Mouse (Mus musculus) testis, postnatal 14 days (tissue): ENCODE data around the gene Arhgap15.

ENCODE experiments used
- DNase-seq: peaks from one replicate; pipeline ENCODE4 v3.0.0; 2021; ENCODE audit warnings: low spot score

Gene Arhgap15

GRCm38 (mm10) chr2:44112990-44113798 lies 364.6 kb downstream of the Arhgap15 start:
- no peak for DNase-seq

GRCm38 (mm10) chr2:44114296-44114695 lies 365.7 kb downstream of the Arhgap15 start:
- DNase-seq, result no peak

- DNase-seq, result no peak
Measured at GRCm38 (mm10) chr2:44121162-44121561, 372.5 kb downstream of the Arhgap15 start.

- DNase-seq, result no peak
Measured at GRCm38 (mm10) chr2:44123246-44123645, 374.6 kb downstream of the Arhgap15 start.

GRCm38 (mm10) chr2:44124093-44124492 lies 375.5 kb downstream of the Arhgap15 start:
- DNase-seq, result no peak

GRCm38 (mm10) chr2:44124683-44125082 lies 376.1 kb downstream of the Arhgap15 start:
- no peak for DNase-seq

- DNase-seq, result no peak
Measured at GRCm38 (mm10) chr2:44126044-44126695, 377.5 kb downstream of the Arhgap15 start.

- no peak for DNase-seq
Measured at GRCm38 (mm10) chr2:44129533-44129932, 380.9 kb downstream of the Arhgap15 start.

DNA sequence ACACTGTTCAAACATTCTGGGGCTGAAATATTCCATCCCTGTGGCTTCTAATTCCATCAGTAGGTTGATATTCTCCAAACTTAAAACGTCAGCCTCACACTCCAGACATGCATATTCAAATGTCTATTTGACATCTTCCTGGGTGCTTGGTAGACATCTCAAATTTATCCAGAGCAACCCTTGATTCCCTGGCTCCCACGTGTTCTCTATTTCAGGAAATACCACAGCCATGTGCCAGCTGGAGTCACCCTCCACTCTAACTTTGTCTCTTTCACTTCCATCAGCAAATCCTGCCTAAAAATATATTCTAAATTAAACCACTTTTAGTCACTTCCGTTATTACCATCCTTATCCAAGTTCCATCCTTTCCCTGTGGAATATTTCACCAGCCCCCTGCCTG lies 382.6 kb downstream of the Arhgap15 start:
- no peak for DNase-seq

DNA sequence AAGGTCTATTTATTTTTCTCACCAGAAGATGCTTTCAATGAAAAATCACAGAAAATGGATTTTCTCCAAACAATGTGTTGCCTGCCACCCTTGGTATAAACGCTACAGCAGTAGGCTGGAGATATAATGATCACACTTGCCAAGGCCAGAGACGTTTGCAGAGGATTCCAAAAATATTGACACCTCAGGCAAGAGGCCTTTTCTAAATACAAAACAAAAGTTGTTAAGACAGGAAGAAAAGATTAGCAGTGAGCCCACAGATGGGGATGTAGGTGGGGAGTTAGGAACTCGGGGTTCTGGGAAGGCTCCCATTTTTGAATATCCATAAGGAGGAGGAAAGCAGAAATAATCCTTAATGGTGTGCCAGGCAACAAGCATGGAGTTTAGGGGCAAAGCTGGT lies 386.2 kb downstream of the Arhgap15 start:
- no peak for DNase-seq

- no peak for DNase-seq
Measured at GRCm38 (mm10) chr2:44140455-44140854, 391.8 kb downstream of the Arhgap15 start.

DNA sequence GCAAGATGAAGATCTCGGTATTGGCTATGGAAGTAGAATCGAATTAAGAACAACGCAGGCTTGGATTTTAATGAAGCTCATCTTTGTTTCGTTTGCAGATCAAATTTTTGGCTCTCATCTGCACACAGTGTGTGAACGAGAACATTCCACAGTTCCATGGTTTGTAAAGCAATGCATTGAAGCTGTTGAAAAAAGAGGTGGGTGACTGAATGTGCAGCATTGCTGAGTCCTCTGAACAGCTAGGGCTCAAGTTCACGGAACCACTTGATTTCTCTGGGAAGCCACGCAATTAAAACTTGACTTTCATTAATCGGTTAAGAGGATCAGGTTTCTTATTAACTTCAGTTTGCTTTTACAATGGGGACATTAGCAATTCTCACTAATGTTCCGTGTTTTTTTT lies 393.5 kb downstream of the Arhgap15 start:
- DNase-seq, result no peak

DNA sequence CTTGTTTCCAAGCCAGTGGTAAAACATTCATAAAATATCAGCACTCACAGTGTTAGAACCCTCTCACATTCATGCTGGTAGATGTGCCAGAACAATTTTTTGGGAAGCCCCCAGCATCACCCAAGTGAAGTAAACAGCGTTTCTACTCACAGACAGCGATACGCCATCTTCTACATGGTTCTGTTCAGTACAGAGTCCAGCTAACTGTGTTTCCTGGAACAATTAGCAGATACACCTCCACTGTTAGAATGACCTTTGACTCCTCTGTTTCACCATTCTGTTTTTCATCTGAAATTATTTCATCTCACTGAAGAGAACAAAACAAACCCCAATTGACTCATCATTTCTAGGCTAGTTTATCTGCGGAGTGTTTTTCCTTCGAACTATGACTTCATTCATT lies 394.0 kb downstream of the Arhgap15 start:
- no peak for DNase-seq

GRCm38 (mm10) chr2:44146124-44146981 lies 397.7 kb downstream of the Arhgap15 start:
- DNase-seq, result no peak

- no peak for DNase-seq
Measured at GRCm38 (mm10) chr2:44147486-44147885, 398.9 kb downstream of the Arhgap15 start.

GRCm38 (mm10) chr2:44147971-44148370 lies 399.3 kb downstream of the Arhgap15 start:
- DNase-seq, result no peak

DNA sequence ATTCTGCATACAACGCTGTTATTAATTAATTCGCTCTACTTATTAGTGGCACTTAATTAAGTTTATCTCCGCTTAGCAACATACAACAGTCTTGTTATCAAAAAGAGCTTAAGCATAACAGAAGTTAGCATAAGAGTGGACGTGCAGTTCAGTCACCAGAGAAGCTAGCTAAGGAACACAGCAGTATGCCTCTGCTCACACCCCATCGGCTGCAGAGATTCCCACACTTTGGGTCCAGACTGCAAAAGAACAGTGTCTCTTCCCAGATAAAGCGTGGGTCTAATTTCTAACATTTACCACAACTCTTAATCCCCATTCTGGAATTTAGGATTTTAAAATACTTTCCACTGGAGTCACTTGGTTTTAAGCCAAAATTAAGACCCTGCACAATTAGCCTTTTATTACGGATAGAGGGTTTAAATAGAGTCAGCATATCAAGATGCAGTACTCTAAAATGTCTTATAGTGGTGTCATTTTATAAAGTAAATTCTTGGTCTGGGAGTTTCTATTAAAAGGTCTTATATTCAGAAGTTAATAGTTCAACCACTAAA lies 400.0 kb downstream of the Arhgap15 start:
- DNase-seq, result no peak

DNA sequence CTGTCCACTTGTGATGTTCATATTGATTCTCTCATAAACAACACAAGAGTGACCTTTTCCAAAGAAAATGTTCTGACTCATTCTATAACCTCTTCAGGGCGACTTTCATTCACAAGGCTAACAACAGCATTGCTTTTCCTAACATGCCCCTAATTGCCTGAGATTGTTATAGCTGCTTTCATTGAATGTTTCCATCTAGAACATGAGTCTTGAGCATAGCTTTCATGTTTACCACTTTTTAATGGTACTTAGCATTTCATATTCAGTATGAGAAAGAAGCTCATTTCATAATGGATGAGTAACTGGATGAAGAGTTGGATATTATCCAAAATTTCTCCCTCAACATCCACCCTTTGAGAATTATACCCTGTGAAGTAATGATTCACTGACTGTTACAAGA lies 403.7 kb downstream of the Arhgap15 start:
- DNase-seq, result no peak

- DNase-seq, result no peak
Measured at GRCm38 (mm10) chr2:44160358-44160757, 411.7 kb downstream of the Arhgap15 start.

DNA sequence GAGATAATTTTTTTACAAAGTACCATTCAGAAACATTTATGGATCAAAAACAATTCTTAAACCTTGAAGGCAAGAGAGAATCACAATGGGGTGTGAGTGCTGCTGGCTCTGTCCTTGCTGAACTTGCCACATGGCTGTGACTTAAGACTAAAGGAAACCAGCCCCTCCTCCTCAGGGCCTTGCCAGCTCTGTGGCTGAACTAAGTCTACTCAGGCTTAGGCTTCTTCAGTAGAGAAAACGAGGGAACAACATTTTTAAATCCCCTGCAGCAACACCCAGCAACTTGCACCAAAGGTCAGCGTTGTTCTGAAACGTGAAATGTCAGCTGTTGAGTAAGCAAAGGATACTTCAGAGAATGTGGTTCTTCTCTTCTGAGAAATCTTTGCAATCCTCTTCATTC lies 417.2 kb downstream of the Arhgap15 start:
- no peak for DNase-seq

DNA sequence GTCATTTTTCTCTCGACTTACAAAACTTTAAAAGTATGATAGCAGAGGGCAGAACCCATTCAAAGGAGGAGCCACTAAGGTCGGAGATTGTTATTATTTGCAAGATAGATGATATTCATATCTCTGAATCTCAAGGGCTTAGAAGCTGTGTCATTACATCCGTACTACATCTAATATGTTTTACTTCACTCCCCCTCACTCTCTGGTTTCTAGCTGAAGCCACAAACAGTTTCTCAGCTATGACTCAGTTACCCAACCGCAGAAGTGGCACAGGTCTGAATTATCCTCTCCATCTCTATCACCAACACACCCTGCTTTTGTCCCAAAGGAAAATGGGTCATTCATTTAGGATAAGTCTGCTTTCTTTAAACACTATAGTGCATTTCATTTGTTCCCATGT lies 418.1 kb downstream of the Arhgap15 start:
- DNase-seq, result no peak

DNA sequence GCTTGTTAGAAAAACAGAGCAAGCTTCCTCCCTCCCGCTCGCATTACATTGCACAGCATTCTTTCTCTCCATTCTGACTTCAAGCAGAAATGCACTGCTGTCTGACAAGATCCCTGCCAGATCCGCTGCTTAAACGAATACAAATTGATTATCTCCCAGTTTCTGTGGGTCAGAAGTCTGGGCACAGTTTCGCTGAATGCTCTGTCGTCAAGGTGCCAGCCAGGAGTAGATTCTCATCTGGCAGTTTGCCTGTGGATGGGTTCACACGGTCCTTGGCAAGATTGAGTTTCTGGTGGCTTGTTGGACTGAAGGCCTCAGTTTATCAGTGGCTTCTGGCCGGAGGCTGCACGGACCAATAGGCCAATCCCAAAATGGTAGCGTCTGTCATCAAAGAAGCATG lies 435.9 kb downstream of the Arhgap15 start:
- no peak for DNase-seq
